Mouse (Mus musculus): ENCODE measurements around the gene Ywhah. TPM values are rescaled to one million over a fixed set of nuclear protein-coding genes. Genes with fewer than 3 reads are reported as not detected.

Gene Ywhah
- polyA plus RNA-seq (2015; fragmentation: Nextera tagmentation; extraction: Ambion mirVana), result 405 and 418 TPM in 2 replicates

GRCm38 (mm10) chr5:33018561-33019425 is at the start of gene Ywhah:
Gene Ywhah, plus strand, starts transcription at chr5:33018816.
- Histone ChIP-seq H3K4me2 (ENCODE audit: low read depth, low read length) (peak within 1 kb of the TSS; percentile 81), H3K4me3 (replicated peaks; ENCODE audit: low read length) (peak within 1 kb of the TSS; percentile 59), H3K36me3 (ENCODE audit: control insufficient read depth, insufficient read depth, low read length) (no peaks in the 10 kb centered on the region), H3K4me1 (ENCODE audit: control insufficient read depth, insufficient read depth, low read length) (peaks cover 22% of the 10 kb centered on the region), H3K27me3 (ENCODE audit: control insufficient read depth, insufficient read depth, low read length) (no peaks in the 10 kb centered on the region), H3K9me3 (replicated peaks; ENCODE audit: control insufficient read depth, low read length) (no peaks in the 10 kb centered on the region), H3K9ac (ENCODE audit: low read length) (peak within 1 kb of the TSS; percentile 97), H3K27ac (ENCODE audit: low read length) (peak within 1 kb of the TSS; percentile 100)
- WGBS, result under 1% methylated on average over 106 of the region's 121 CpGs
- peak; percentile 97 for ATAC-seq (ENCODE audit: insufficient read depth, low FRiP score)

GRCm38 (mm10) chr5:32976541-32976940 is 42.1 kb upstream of the Ywhah start:
- ATAC-seq (ENCODE audit: insufficient read depth, low FRiP score), result no peak
- H3K36me3 ChIP-seq (ENCODE audit: control insufficient read depth, insufficient read depth, low read length), result no peaks in the 10 kb centered on the region
- no peak overlapping the region for H3K4me3 ChIP-seq (replicated peaks; ENCODE audit: low read length)
- no peaks in the 10 kb centered on the region for H3K27me3 ChIP-seq (ENCODE audit: control insufficient read depth, insufficient read depth, low read length)
- H3K4me2 ChIP-seq (ENCODE audit: low read depth, low read length), result no peak overlapping the region
- no peaks in the 10 kb centered on the region for H3K4me1 ChIP-seq (ENCODE audit: control insufficient read depth, insufficient read depth, low read length)
- no peaks in the 10 kb centered on the region for H3K9me3 ChIP-seq (replicated peaks; ENCODE audit: control insufficient read depth, low read length)
- WGBS, result 86% methylated on average over 4 of the region's 4 CpGs
- no peak overlapping the region for H3K9ac ChIP-seq (ENCODE audit: low read length)
- H3K27ac ChIP-seq (ENCODE audit: low read length), result no peak overlapping the region

DNA sequence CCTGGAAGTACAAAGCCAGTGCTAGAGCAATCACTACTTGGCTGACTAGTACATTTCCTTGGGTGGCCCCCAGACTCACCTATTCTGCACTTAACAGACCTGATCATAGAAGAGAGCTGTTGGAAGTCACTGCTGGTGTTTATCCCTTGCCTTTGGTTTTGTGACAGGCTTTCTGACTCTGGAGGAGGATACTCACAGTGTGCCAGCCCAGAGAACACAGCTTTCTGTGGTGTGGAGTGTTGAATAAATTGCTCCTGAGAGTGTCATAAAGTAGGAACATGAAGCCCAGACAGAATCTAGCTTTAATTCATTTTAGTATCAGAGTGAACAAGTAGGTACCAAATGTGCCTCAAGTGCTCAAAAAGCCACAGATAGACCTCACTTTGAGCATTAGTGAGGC is 41.4 kb upstream of the Ywhah start:
- H3K27ac ChIP-seq (ENCODE audit: low read length), result no peak overlapping the region
- H3K36me3 ChIP-seq (ENCODE audit: control insufficient read depth, insufficient read depth, low read length), result no peaks in the 10 kb centered on the region
- no peak overlapping the region for H3K4me3 ChIP-seq (replicated peaks; ENCODE audit: low read length)
- H3K9me3 ChIP-seq (replicated peaks; ENCODE audit: control insufficient read depth, low read length), result no peaks in the 10 kb centered on the region
- H3K4me2 ChIP-seq (ENCODE audit: low read depth, low read length), result no peak overlapping the region
- H3K27me3 ChIP-seq (ENCODE audit: control insufficient read depth, insufficient read depth, low read length), result no peaks in the 10 kb centered on the region
- no peak for ATAC-seq (ENCODE audit: insufficient read depth, low FRiP score)
- H3K9ac ChIP-seq (ENCODE audit: low read length), result no peak overlapping the region
- no peaks in the 10 kb centered on the region for H3K4me1 ChIP-seq (ENCODE audit: control insufficient read depth, insufficient read depth, low read length)

- Histone ChIP-seq H3K27ac (ENCODE audit: low read length) (no peak overlapping the region), H3K36me3 (ENCODE audit: control insufficient read depth, insufficient read depth, low read length) (peaks cover 11% of the 10 kb centered on the region; the same call in 1 of the 2 replicates), H3K9me3 (replicated peaks; ENCODE audit: control insufficient read depth, low read length) (no peaks in the 10 kb centered on the region), H3K4me1 (ENCODE audit: control insufficient read depth, insufficient read depth, low read length) (no peaks in the 10 kb centered on the region), H3K4me2 (ENCODE audit: low read depth, low read length) (no peak overlapping the region), H3K4me3 (replicated peaks; ENCODE audit: low read length) (no peak overlapping the region), H3K27me3 (ENCODE audit: control insufficient read depth, insufficient read depth, low read length) (no peaks in the 10 kb centered on the region), H3K9ac (ENCODE audit: low read length) (no peak overlapping the region)
- WGBS, result 88% methylated on average over 1 of the region's 1 CpGs
- ATAC-seq (ENCODE audit: insufficient read depth, low FRiP score), result no peak
Measured at GRCm38 (mm10) chr5:32985379-32985778, 33.2 kb upstream of the Ywhah start.

- H3K36me3 ChIP-seq (ENCODE audit: control insufficient read depth, insufficient read depth, low read length), result peaks cover 11% of the 10 kb centered on the region; the same call in 1 of the 2 replicates
Measured at GRCm38 (mm10) chr5:32987873-32988272, 30.7 kb upstream of the Ywhah start.

DNA sequence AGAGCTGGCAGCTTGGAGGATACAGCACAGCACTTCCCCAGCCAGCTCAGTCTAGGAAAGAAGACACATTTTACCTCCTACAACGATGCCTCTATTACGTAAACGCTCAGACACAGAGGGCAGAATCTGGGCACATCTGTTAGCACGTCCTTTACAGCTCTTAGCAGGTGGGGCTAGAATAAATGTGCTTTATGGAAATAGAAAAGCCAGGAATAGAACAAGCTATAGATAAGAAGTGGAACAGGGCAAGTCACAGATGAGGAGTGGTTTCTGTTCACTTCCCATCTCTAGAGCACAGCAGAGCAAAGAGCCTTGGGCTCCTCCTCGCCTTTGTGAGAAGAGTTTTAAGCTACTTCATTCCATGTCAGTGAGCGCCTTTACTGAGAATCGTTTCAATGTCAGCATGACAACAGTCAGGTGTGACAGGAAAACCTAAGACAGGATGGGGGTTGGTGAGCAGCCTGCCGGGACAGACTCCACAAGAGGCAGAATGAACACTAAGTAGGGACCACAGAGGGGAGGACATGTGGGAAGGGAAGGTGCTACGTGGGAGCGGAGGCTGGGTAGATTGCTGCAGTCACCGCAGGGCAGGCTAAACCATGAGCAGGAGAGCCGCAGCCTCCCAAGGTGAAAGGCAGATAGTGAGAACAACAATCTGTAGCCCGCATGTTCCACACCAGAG is 28.5 kb upstream of the Ywhah start:
- Histone ChIP-seq H3K4me2 (ENCODE audit: low read depth, low read length) (no peak overlapping the region), H3K9ac (ENCODE audit: low read length) (no peak overlapping the region), H3K4me3 (replicated peaks; ENCODE audit: low read length) (no peak overlapping the region), H3K4me1 (ENCODE audit: control insufficient read depth, insufficient read depth, low read length) (no peaks in the 10 kb centered on the region; the same call in 1 of the 2 replicates), H3K36me3 (ENCODE audit: control insufficient read depth, insufficient read depth, low read length) (peaks cover 4% of the 10 kb centered on the region; the same call in 1 of the 2 replicates), H3K9me3 (replicated peaks; ENCODE audit: control insufficient read depth, low read length) (no peaks in the 10 kb centered on the region), H3K27ac (ENCODE audit: low read length) (no peak overlapping the region), H3K27me3 (ENCODE audit: control insufficient read depth, insufficient read depth, low read length) (no peaks in the 10 kb centered on the region)
- WGBS, result 67% methylated on average over 13 of the region's 13 CpGs
- no peak for ATAC-seq (ENCODE audit: insufficient read depth, low FRiP score)

More at GRCm38 (mm10) chr5:32987873-32988272, 30.7 kb upstream of the Ywhah start:
- no peak overlapping the region for H3K9ac ChIP-seq (ENCODE audit: low read length)
- no peak overlapping the region for H3K4me3 ChIP-seq (replicated peaks; ENCODE audit: low read length)
- no peak overlapping the region for H3K27ac ChIP-seq (ENCODE audit: low read length)
- H3K27me3 ChIP-seq (ENCODE audit: control insufficient read depth, insufficient read depth, low read length), result no peaks in the 10 kb centered on the region
- H3K9me3 ChIP-seq (replicated peaks; ENCODE audit: control insufficient read depth, low read length), result no peaks in the 10 kb centered on the region
- no peak for ATAC-seq (ENCODE audit: insufficient read depth, low FRiP score)
- 91% methylated on average over 1 of the region's 1 CpGs for WGBS
- H3K4me1 ChIP-seq (ENCODE audit: control insufficient read depth, insufficient read depth, low read length), result no peaks in the 10 kb centered on the region; the same call in 1 of the 2 replicates
- no peak overlapping the region for H3K4me2 ChIP-seq (ENCODE audit: low read depth, low read length)

GRCm38 (mm10) chr5:32991152-32991551 is 27.5 kb upstream of the Ywhah start:
- no peak overlapping the region for H3K9ac ChIP-seq (ENCODE audit: low read length)
- H3K4me3 ChIP-seq (replicated peaks; ENCODE audit: low read length), result no peak overlapping the region
- H3K4me1 ChIP-seq (ENCODE audit: control insufficient read depth, insufficient read depth, low read length), result no peaks in the 10 kb centered on the region; the same call in 1 of the 2 replicates
- peaks cover 4% of the 10 kb centered on the region; the same call in 1 of the 2 replicates for H3K36me3 ChIP-seq (ENCODE audit: control insufficient read depth, insufficient read depth, low read length)
- H3K9me3 ChIP-seq (replicated peaks; ENCODE audit: control insufficient read depth, low read length), result no peaks in the 10 kb centered on the region
- no peak overlapping the region for H3K4me2 ChIP-seq (ENCODE audit: low read depth, low read length)
- ATAC-seq (ENCODE audit: insufficient read depth, low FRiP score), result peak; percentile 52; the same call in 1 of the 2 replicates
- H3K27me3 ChIP-seq (ENCODE audit: control insufficient read depth, insufficient read depth, low read length), result no peaks in the 10 kb centered on the region
- H3K27ac ChIP-seq (ENCODE audit: low read length), result no peak overlapping the region
- 64% methylated on average over 8 of the region's 8 CpGs for WGBS

DNA sequence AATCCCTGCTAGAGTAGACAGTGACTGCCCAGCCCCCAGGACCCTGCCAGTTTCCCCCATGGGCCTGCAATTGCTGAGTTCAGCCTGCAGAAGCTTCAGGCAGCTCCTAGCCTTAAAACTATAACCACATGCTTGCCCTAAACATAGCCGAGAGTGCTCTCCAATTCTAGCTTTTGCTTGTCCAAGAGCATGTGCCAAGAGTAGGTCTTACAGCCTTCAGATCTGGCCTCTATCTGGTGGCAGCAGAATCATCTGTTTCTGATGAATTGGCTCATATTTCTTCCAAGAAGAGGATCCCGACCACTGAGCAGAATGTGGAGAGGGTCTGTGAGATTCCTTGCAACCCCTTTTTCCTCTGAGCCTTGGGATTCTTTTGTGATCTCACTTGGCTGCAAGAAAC is 24.1 kb upstream of the Ywhah start:
- no peak overlapping the region for H3K27ac ChIP-seq (ENCODE audit: low read length)
- H3K9me3 ChIP-seq (replicated peaks; ENCODE audit: control insufficient read depth, low read length), result no peaks in the 10 kb centered on the region
- WGBS, result 48% methylated on average over 2 of the region's 2 CpGs
- H3K4me1 ChIP-seq (ENCODE audit: control insufficient read depth, insufficient read depth, low read length), result no peaks in the 10 kb centered on the region; the same call in 1 of the 2 replicates
- no peak overlapping the region for H3K4me2 ChIP-seq (ENCODE audit: low read depth, low read length)
- H3K36me3 ChIP-seq (ENCODE audit: control insufficient read depth, insufficient read depth, low read length), result peaks cover under 1% of the 10 kb centered on the region; the same call in 1 of the 2 replicates
- no peaks in the 10 kb centered on the region for H3K27me3 ChIP-seq (ENCODE audit: control insufficient read depth, insufficient read depth, low read length)
- ATAC-seq (ENCODE audit: insufficient read depth, low FRiP score), result no peak
- H3K9ac ChIP-seq (ENCODE audit: low read length), result no peak overlapping the region
- H3K4me3 ChIP-seq (replicated peaks; ENCODE audit: low read length), result no peak overlapping the region

GRCm38 (mm10) chr5:32995756-32996155 is 22.9 kb upstream of the Ywhah start:
- H3K4me2 ChIP-seq (ENCODE audit: low read depth, low read length), result no peak overlapping the region
- no peak overlapping the region for H3K9ac ChIP-seq (ENCODE audit: low read length)
- no peaks in the 10 kb centered on the region for H3K36me3 ChIP-seq (ENCODE audit: control insufficient read depth, insufficient read depth, low read length)
- H3K4me3 ChIP-seq (replicated peaks; ENCODE audit: low read length), result no peak overlapping the region
- no peaks in the 10 kb centered on the region for H3K27me3 ChIP-seq (ENCODE audit: control insufficient read depth, insufficient read depth, low read length)
- 72% methylated on average over 4 of the region's 4 CpGs for WGBS
- no peak overlapping the region for H3K27ac ChIP-seq (ENCODE audit: low read length)
- no peak for ATAC-seq (ENCODE audit: insufficient read depth, low FRiP score)
- H3K4me1 ChIP-seq (ENCODE audit: control insufficient read depth, insufficient read depth, low read length), result no peaks in the 10 kb centered on the region; the same call in 1 of the 2 replicates
- no peaks in the 10 kb centered on the region for H3K9me3 ChIP-seq (replicated peaks; ENCODE audit: control insufficient read depth, low read length)

Data from stomach, embryonic 16.5 days (tissue).